Mouse (Mus musculus): ENCODE data around the gene Sec14l4.
"Not testable (repeated sequence)": the region's sequence is repeated elsewhere in the genome, so short reads cannot be mapped to it uniquely, and the experiment has no call there.

DNA sequence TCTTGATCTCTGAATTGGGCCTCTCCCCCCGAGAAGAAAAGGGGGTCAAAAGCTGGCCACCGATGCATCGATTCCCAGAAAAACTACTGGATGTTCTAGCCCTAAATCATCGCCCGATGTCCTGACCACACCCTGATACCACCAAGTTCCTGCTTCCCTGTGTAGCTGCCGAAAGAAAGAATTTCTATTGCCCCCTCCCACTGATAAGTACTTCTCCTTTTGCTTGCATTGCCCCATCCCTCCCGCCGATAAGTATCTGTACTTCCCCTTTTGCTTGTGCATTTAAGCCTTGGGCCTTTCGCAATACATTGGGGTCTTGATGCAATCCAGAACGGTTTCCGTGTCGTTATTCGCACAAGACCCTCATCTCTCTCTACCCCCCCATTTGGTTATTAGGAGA, 9.2 kb upstream of the Sec14l4 start:
- not testable (repeated sequence) for TF ChIP-seq POLR2A (IDR thresholded peaks at IDR 0.05; ENCODE audit: low read depth, low read length); CTCF (IDR thresholded peaks at IDR 0.05; ENCODE audit: extremely low read depth, insufficient read depth, insufficient read length, insufficient replicate concordance)

Measured in spleen, adult 2 months (tissue).